Mouse (Mus musculus): ENCODE measurements around the gene Doc2g. TPM values are rescaled to one million over a fixed set of nuclear protein-coding genes. Genes with fewer than 3 reads are reported as not detected.

The Doc2g gene
- polyA plus RNA-seq, 1 experiment from 2014 or later = 7.1 TPM

Other genes with a start within 250 kb of the Doc2g start
- 43.7 and 45.7 TPM in 2 replicates for gene Kmt5b, start 235.9 kb upstream of the Doc2g start, polyA plus RNA-seq (2015; fragmentation: Nextera tagmentation; extraction: Ambion mirVana)
- 51.5 and 54.6 TPM in 2 replicates for gene Chka, start 151.5 kb upstream of the Doc2g start, polyA plus RNA-seq (2015; fragmentation: Nextera tagmentation; extraction: Ambion mirVana)
- 18.4 and 18.9 TPM in 2 replicates for gene Tcirg1, start 96.2 kb upstream of the Doc2g start, polyA plus RNA-seq (2015; fragmentation: Nextera tagmentation; extraction: Ambion mirVana)
- gene Ndufs8, start 90.5 kb upstream of the Doc2g start, polyA plus RNA-seq (2015; fragmentation: Nextera tagmentation; extraction: Ambion mirVana) = 286 and 302 TPM in 2 replicates
- gene Aldh3b1, start 73.5 kb upstream of the Doc2g start, polyA plus RNA-seq (2015; fragmentation: Nextera tagmentation; extraction: Ambion mirVana) = 1.9 and 2.2 TPM in 2 replicates
- gene Unc93b1, start 68.1 kb upstream of the Doc2g start, polyA plus RNA-seq (2015; fragmentation: Nextera tagmentation; extraction: Ambion mirVana) = 11.8 and 13.5 TPM in 2 replicates
- gene Aldh3b3, start 44.7 kb upstream of the Doc2g start, polyA plus RNA-seq (2015; fragmentation: Nextera tagmentation; extraction: Ambion mirVana) = not detected in 2 replicates
- gene Aldh3b2, start 31.0 kb upstream of the Doc2g start, polyA plus RNA-seq (2015; fragmentation: Nextera tagmentation; extraction: Ambion mirVana) = 0.14 and 0.32 TPM in 2 replicates
- 2.3 and 3.9 TPM in 2 replicates for gene Acy3, start 16.7 kb upstream of the Doc2g start, polyA plus RNA-seq (2015; fragmentation: Nextera tagmentation; extraction: Ambion mirVana)
- not detected in 2 replicates for gene Tbx10, start 10.6 kb upstream of the Doc2g start, polyA plus RNA-seq (2015; fragmentation: Nextera tagmentation; extraction: Ambion mirVana)
- 22.5 and 22.9 TPM in 2 replicates for gene Nudt8, start 2.7 kb upstream of the Doc2g start, polyA plus RNA-seq (2015; fragmentation: Nextera tagmentation; extraction: Ambion mirVana)
- gene Gm49405, start 2.7 kb upstream of the Doc2g start, polyA plus RNA-seq (2015; fragmentation: Nextera tagmentation; extraction: Ambion mirVana) = 4.7 and 6.0 TPM in 2 replicates
- gene Ndufv1, start 9.5 kb downstream of the Doc2g start, polyA plus RNA-seq (2015; fragmentation: Nextera tagmentation; extraction: Ambion mirVana) = 217 and 222 TPM in 2 replicates
- 383 and 433 TPM in 2 replicates for gene Gstp1, start 34.7 kb downstream of the Doc2g start, polyA plus RNA-seq (2015; fragmentation: Nextera tagmentation; extraction: Ambion mirVana)
- 1.5 and 1.7 TPM in 2 replicates for gene Gstp2, start 42.7 kb downstream of the Doc2g start, polyA plus RNA-seq (2015; fragmentation: Nextera tagmentation; extraction: Ambion mirVana)
- gene Gstp3, start 56.3 kb downstream of the Doc2g start, polyA plus RNA-seq (2015; fragmentation: Nextera tagmentation; extraction: Ambion mirVana) = not detected in 2 replicates
- gene Cabp2, start 78.3 kb downstream of the Doc2g start, polyA plus RNA-seq (2015; fragmentation: Nextera tagmentation; extraction: Ambion mirVana) = not detected in 2 replicates
- gene Cdk2ap2, start 93.9 kb downstream of the Doc2g start, polyA plus RNA-seq (2015; fragmentation: Nextera tagmentation; extraction: Ambion mirVana) = 82.6 and 86.4 TPM in 2 replicates
- 37.0 and 37.8 TPM in 2 replicates for gene Pitpnm1, start 96.7 kb downstream of the Doc2g start, polyA plus RNA-seq (2015; fragmentation: Nextera tagmentation; extraction: Ambion mirVana)
- gene Aip, start 122.5 kb downstream of the Doc2g start, polyA plus RNA-seq (2015; fragmentation: Nextera tagmentation; extraction: Ambion mirVana) = 92.4 and 94.0 TPM in 2 replicates
- gene Gpr152, start 136.5 kb downstream of the Doc2g start, polyA plus RNA-seq (2015; fragmentation: Nextera tagmentation; extraction: Ambion mirVana) = not detected in 2 replicates
- 0.14 TPM in 2 replicates for gene Cabp4, start 140.7 kb downstream of the Doc2g start, polyA plus RNA-seq (2015; fragmentation: Nextera tagmentation; extraction: Ambion mirVana)
- 119 and 120 TPM in 2 replicates for gene Coro1b, start 145.3 kb downstream of the Doc2g start, polyA plus RNA-seq (2015; fragmentation: Nextera tagmentation; extraction: Ambion mirVana)
- gene Ptprcap, start 150.3 kb downstream of the Doc2g start, polyA plus RNA-seq (2015; fragmentation: Nextera tagmentation; extraction: Ambion mirVana) = 0.54 and 1.2 TPM in 2 replicates
- 62.7 and 63.6 TPM in 2 replicates for gene Rps6kb2, start 160.0 kb downstream of the Doc2g start, polyA plus RNA-seq (2015; fragmentation: Nextera tagmentation; extraction: Ambion mirVana)
- gene Carns1, start 172.2 kb downstream of the Doc2g start, polyA plus RNA-seq (2015; fragmentation: Nextera tagmentation; extraction: Ambion mirVana) = 5.1 and 6.6 TPM in 2 replicates
- 0.80 and 0.88 TPM in 2 replicates for gene Tbc1d10c, start 188.0 kb downstream of the Doc2g start, polyA plus RNA-seq (2015; fragmentation: Nextera tagmentation; extraction: Ambion mirVana)
- 683 and 709 TPM in 2 replicates for gene Ppp1ca, start 188.8 kb downstream of the Doc2g start, polyA plus RNA-seq (2015; fragmentation: Nextera tagmentation; extraction: Ambion mirVana)
- gene Rad9a, start 198.3 kb downstream of the Doc2g start, polyA plus RNA-seq (2015; fragmentation: Nextera tagmentation; extraction: Ambion mirVana) = 23.5 and 24.9 TPM in 2 replicates
- 0.67 and 0.79 TPM in 2 replicates for gene Clcf1, start 210.9 kb downstream of the Doc2g start, polyA plus RNA-seq (2015; fragmentation: Nextera tagmentation; extraction: Ambion mirVana)
- not detected in 2 replicates for gene AC109138.7, start 211.0 kb downstream of the Doc2g start, polyA plus RNA-seq (2015; fragmentation: Nextera tagmentation; extraction: Ambion mirVana)
- gene Pold4, start 228.6 kb downstream of the Doc2g start, polyA plus RNA-seq (2015; fragmentation: Nextera tagmentation; extraction: Ambion mirVana) = 21.0 and 22.1 TPM in 2 replicates

All from neural tube, embryonic 13.5 days (tissue).